Mouse (Mus musculus) lung, adult 2 months (tissue): ENCODE results near the gene Gm14226.

Experiments
- CTCF ChIP-seq: fragments of 200-500 bp; IDR thresholded peaks from 2 replicates; pipeline ENCODE4 v1.5.1; 2011; ENCODE audit warnings: mild to moderate bottlenecking, low read length, control low read depth; ENCODE audit not compliant: insufficient read depth
- POLR2A ChIP-seq: fragments of 200-500 bp; IDR thresholded peaks from 2 replicates; pipeline ENCODE4 v1.6.1; 2011; ENCODE audit warnings: low read depth, mild to moderate bottlenecking, control low read depth, low read length, borderline replicate concordance; ENCODE audit errors: extremely low read depth

GRCm38 (mm10) chr2:155012991-155013390, 5.1 kb upstream of the Gm14226 start:
- TF ChIP-seq CTCF (no peak), POLR2A (no peak)
